Mouse (Mus musculus) G1E (cell line): ENCODE data around the gene Fscb. TPM values are rescaled to one million over a fixed set of nuclear protein-coding genes. Genes with fewer than 3 reads are reported as not detected.

ENCODE experiments used
- ATAC-seq: 2 replicates; pipeline ENCODE4 v1.8.0; 2016; ENCODE audit warnings: mild to moderate bottlenecking; ENCODE audit not compliant: insufficient number of reproducible peaks, poor library complexity, low FRiP score, severe bottlenecking; ENCODE audit errors: extremely low read depth
- DNase-seq: peaks from one replicate; pipeline ENCODE4 v3.0.0; 2012; ENCODE audit warnings: low spot score
- H3K27me3 ChIP-seq: 2 replicates; pipeline ENCODE4 v1.6.1; 2012; ENCODE audit warnings: mild to moderate bottlenecking, low read length, inconsistent platforms; ENCODE audit not compliant: insufficient read depth
- H3K36me3 ChIP-seq: replicated peaks from 2 replicates; pipeline ENCODE3; 2012; ENCODE audit warnings: mild to moderate bottlenecking, inconsistent platforms
- H3K4me1 ChIP-seq: 2 replicates; pipeline ENCODE4 v1.6.1; 2012; ENCODE audit warnings: low read depth, low read length, inconsistent platforms, mixed read lengths; ENCODE audit not compliant: insufficient read depth
- H3K4me3 ChIP-seq: 2 replicates; pipeline ENCODE4 v1.5.1; 2012; ENCODE audit warnings: low read depth, mild to moderate bottlenecking, inconsistent platforms, low read length, moderate library complexity, mixed read lengths
- H3K9me3 ChIP-seq: replicated peaks from 2 replicates; pipeline ENCODE4 v1.6.1; 2012; ENCODE audit warnings: inconsistent platforms
- CTCF ChIP-seq: IDR thresholded peaks from 2 replicates; pipeline ENCODE4 v1.5.1; 2012; ENCODE audit warnings: low read depth, low read length, inconsistent platforms, mixed read lengths
- GATA1 ChIP-seq: IDR thresholded peaks from 2 replicates; pipeline ENCODE4 v1.6.1; 2012; ENCODE audit warnings: borderline replicate concordance, low read length, inconsistent platforms, mixed read lengths
- GATA2 ChIP-seq: IDR thresholded peaks from 2 replicates; pipeline ENCODE4 v1.6.1; 2012; ENCODE audit warnings: low read depth, low read length, inconsistent platforms, borderline replicate concordance
- POLR2AphosphoS5 ChIP-seq: IDR thresholded peaks from 2 replicates; pipeline ENCODE4 v1.6.1; 2012; ENCODE audit warnings: low read depth, low read length, inconsistent platforms; ENCODE audit not compliant: insufficient replicate concordance
- TAL1 ChIP-seq: conservative IDR thresholded peaks from 2 replicates; pipeline ENCODE4 v1.6.1; 2012; ENCODE audit warnings: low read depth, low read length, inconsistent platforms, mixed read lengths
- polyA plus RNA-seq: library from polyadenylated mRNA; stranded (reverse); fragments of >175 nt; gene quantifications from 2 replicates; pipeline ENCODE4 v1.2.3, GENCODE M21; 2012
- total RNA-seq, 2 experiments: library from RNA; stranded (forward) in 1 of 2; stranded (reverse) in 1 of 2; fragments of 200-1000 nt in 1 of 2; fragments of >200 nt in 1 of 2; fragmentation: Nextera tagmentation in 1 of 2; gene quantifications; 2 replicates each; pipeline ENCODE4 v1.2.3; 2014 to 2017

The Fscb gene
- total RNA-seq (2014; fragmentation: Nextera tagmentation) (not detected in 2 replicates), total RNA-seq (2017) (0.06 and 0.11 TPM in 2 replicates), polyA plus RNA-seq (not detected in 2 replicates)

- Histone ChIP-seq H3K9me3 (no peaks in the 10 kb centered on the region), H3K36me3 (no peaks in the 10 kb centered on the region), H3K4me3 (no peak within 1 kb of the TSS), H3K27me3 (no peaks in the 10 kb centered on the region), H3K4me1 (no peaks in the 10 kb centered on the region)
- no peak for TF ChIP-seq GATA2
- no peak for TF ChIP-seq CTCF
- TF ChIP-seq TAL1, result no peak
- TF ChIP-seq POLR2AphosphoS5, result no peak
- TF ChIP-seq GATA1, result no peak
- ATAC-seq, result no peak
- DNase-seq, result no peak
These were observed at the start of gene Fscb for GRCm38 (mm10) chr12:64474590-64474989. Gene Fscb, minus strand, starts transcription at chr12:64474690.

- no peaks in the 10 kb centered on the region for H3K4me1 ChIP-seq
- ATAC-seq, result no peak
- no peak for TF ChIP-seq GATA1
- no peak for TF ChIP-seq POLR2AphosphoS5
- no peak for TF ChIP-seq TAL1
- no peak for TF ChIP-seq CTCF
- TF ChIP-seq GATA2, result no peak
- H3K27me3 ChIP-seq, result no peaks in the 10 kb centered on the region
- DNase-seq, result no peak
- no peaks in the 10 kb centered on the region for H3K9me3 ChIP-seq
- no peaks in the 10 kb centered on the region for H3K36me3 ChIP-seq
- no peak overlapping the region for H3K4me3 ChIP-seq
These were observed 42.3 kb upstream of the Fscb start for GRCm38 (mm10) chr12:64516775-64517174.

- Histone ChIP-seq H3K36me3 (no peaks in the 10 kb centered on the region), H3K4me1 (no peaks in the 10 kb centered on the region), H3K9me3 (no peaks in the 10 kb centered on the region), H3K27me3 (no peaks in the 10 kb centered on the region), H3K4me3 (no peak overlapping the region)
- TF ChIP-seq GATA2 (no peak), POLR2AphosphoS5 (no peak), TAL1 (no peak)
- DNase-seq (no peak), ATAC-seq (no peak)
These were observed 38.9 kb upstream of the Fscb start for GRCm38 (mm10) chr12:64513439-64513838.

- Histone ChIP-seq H3K4me3 (no peak overlapping the region), H3K27me3 (no peaks in the 10 kb centered on the region), H3K9me3 (no peaks in the 10 kb centered on the region), H3K4me1 (no peaks in the 10 kb centered on the region), H3K36me3 (no peaks in the 10 kb centered on the region)
- ATAC-seq (no peak), DNase-seq (no peak)
- TF ChIP-seq POLR2AphosphoS5, result no peak
- no peak for TF ChIP-seq GATA2
- no peak for TF ChIP-seq TAL1
These were observed 23.2 kb upstream of the Fscb start for GRCm38 (mm10) chr12:64497706-64498105.

- DNase-seq (no peak), ATAC-seq (no peak)
- Histone ChIP-seq H3K27me3 (no peaks in the 10 kb centered on the region), H3K9me3 (no peaks in the 10 kb centered on the region), H3K4me1 (no peaks in the 10 kb centered on the region), H3K4me3 (no peak overlapping the region), H3K36me3 (no peaks in the 10 kb centered on the region)
- TF ChIP-seq GATA2, result no peak
- TF ChIP-seq GATA1, result no peak
These were observed 875 bp downstream of the Fscb start for GRCm38 (mm10) chr12:64473615-64474014.

- TF ChIP-seq GATA2 (no peak), TAL1 (no peak)
- DNase-seq (no peak), ATAC-seq (no peak)
- H3K4me3 ChIP-seq, result no peak overlapping the region
- H3K4me1 ChIP-seq, result no peaks in the 10 kb centered on the region
- H3K27me3 ChIP-seq, result no peaks in the 10 kb centered on the region
- H3K9me3 ChIP-seq, result no peaks in the 10 kb centered on the region
- H3K36me3 ChIP-seq, result no peaks in the 10 kb centered on the region
These were observed 1.4 kb downstream of the Fscb start for GRCm38 (mm10) chr12:64473136-64473535.

GRCm38 (mm10) chr12:64455228-64455627, 19.3 kb downstream of the Fscb start:
- DNase-seq (no peak), ATAC-seq (no peak)
- H3K27me3 ChIP-seq, result no peaks in the 10 kb centered on the region
- no peaks in the 10 kb centered on the region for H3K9me3 ChIP-seq
- H3K4me3 ChIP-seq, result no peak overlapping the region
- TF ChIP-seq GATA2 (no peak), GATA1 (no peak), POLR2AphosphoS5 (no peak), CTCF (no peak), TAL1 (no peak)
- no peaks in the 10 kb centered on the region for H3K36me3 ChIP-seq
- no peaks in the 10 kb centered on the region for H3K4me1 ChIP-seq
